Mouse (Mus musculus) embryo, embryonic 9.5 days (tissue): ENCODE results near the gene Psg26.
"Not testable (repeated sequence)": the region's sequence is repeated elsewhere in the genome, so short reads cannot be mapped to it uniquely, and the experiment has no call there.

Source experiments
- DNase-seq: peaks from one replicate; pipeline ENCODE4 v3.0.0-alpha.2; 2017; ENCODE audit errors: extremely low spot score

The Psg26 gene

DNA sequence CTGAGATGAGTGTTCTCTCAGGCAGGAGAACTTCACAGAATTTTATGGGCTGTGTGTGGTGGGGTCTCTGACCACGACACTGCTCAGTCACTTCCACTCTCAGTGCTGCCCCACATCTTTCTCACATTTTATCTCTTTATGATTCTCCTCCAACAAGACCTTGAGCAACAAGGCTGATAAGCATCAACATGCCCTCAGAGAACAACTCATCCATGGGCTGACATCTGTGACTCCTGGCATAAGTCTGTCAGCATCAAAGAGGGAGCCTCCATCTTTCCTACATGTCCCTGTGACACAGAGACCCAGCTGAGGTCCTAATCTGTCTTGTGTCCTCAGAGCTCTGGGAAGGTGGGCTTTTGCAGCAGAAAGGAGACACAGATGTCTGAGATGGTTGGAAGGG, at the start of gene Psg26:
Gene Psg26 (minus strand): TSS at position 101 of the 400 bp plus-strand sequence.
- DNase-seq = no peak

- no peak for DNase-seq
These were observed 49.4 kb upstream of the Psg26 start for GRCm38 (mm10) chr7:18533420-18533819.

DNA sequence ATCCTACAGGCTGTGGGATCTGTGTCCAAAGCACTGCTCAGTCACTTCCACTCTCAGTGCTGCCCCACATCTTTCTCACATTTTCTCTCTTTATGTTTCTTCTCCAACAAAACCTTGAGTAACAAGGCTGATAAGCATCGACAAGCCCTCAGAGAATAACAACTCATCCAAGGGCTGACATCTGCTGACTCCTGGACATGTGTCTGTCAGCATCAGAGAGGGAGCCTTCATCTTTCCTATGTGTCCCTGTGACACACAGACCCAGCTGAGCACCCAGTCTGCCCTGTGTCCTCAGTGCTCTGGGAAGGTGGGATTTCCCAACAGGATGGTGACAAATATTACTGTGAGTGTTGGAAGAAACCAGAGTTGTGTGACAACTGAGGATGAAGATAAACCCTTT, 48.2 kb upstream of the Psg26 start, which contains the start of gene Psg25:
Gene Psg25 (minus strand): TSS at position 101 of the 400 bp plus-strand sequence.
- DNase-seq = no peak

GRCm38 (mm10) chr7:18524668-18525067, 40.7 kb upstream of the Psg26 start:
- DNase-seq = no peak

DNA sequence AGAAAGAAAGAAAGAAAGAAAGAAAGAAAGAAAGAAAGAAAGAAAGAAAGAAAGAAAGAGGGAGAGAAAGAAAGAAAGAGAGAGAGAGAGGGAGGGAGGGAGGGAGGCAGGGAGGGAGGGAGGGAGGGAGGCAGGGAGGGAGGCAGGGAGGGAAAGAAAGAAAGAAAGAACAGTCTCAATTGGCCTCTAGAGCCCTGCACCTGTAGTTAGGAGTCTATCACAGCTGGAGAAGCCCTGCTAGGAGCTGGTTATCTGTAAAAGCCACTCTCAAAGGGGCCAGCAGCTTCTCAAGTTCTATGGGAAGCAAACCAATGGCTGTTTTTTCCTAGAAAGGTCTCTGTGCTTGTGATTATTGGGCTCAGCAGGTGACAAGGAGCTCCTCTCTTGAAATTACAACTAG, 28.9 kb upstream of the Psg26 start:
- DNase-seq = not testable (repeated sequence)

- DNase-seq = not testable (repeated sequence)
These were observed 28.4 kb upstream of the Psg26 start for GRCm38 (mm10) chr7:18512417-18512816.

DNA sequence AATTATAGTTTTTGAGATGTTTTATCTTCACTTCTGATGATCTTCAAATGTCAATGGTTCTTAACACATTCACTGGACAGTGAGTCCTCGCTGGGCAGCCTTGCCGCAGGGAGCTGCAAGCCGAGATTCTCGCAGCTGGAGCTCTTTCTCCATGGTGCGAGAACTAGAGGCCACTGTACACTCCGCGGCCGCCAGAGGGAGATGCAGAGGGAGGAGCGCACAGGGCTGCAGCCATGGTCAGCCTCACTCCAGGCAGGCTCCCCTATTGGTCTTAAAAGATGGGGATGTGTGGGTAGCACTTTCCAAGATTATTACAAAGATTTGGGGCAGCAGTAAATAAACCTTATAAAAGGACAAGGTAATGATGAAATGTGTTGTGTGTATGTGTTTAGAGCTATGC, 27.5 kb upstream of the Psg26 start:
- peak; percentile 42 for DNase-seq

- DNase-seq = not testable (repeated sequence)
These were observed 52.0 kb downstream of the Psg26 start, which contains the start of gene Psg28 for GRCm38 (mm10) chr7:18431941-18432340. Gene Psg28 (minus strand): TSS chr7:18432041.
